Mouse (Mus musculus) intestine, embryonic 16.5 days (tissue): ENCODE data around the gene Myd88. TPM values are rescaled to one million over a fixed set of nuclear protein-coding genes. Genes with fewer than 3 reads are reported as not detected.

ENCODE experiments used
- ATAC-seq: fragments of 200-750 bp; cut with Nextera tagmentation; 2 replicates; pipeline ENCODE4 v1.8.0; 2017; ENCODE audit warnings: moderate TSS enrichment, moderate library complexity
- H3K27ac ChIP-seq: fragments of 300-500 bp; sonication (generic); 2 replicates; pipeline ENCODE4 v1.5.1; 2014; ENCODE audit warnings: mild to moderate bottlenecking, low read length
- H3K27me3 ChIP-seq: fragments of 300-500 bp; sonication (generic); replicated peaks from 2 replicates; pipeline ENCODE4 v1.6.1; 2014; ENCODE audit warnings: low read length, control low read depth, mixed read lengths; ENCODE audit not compliant: control insufficient read depth, insufficient read depth
- H3K36me3 ChIP-seq: fragments of 300-500 bp; sonication (generic); 2 replicates; pipeline ENCODE4 v1.6.1; 2014; ENCODE audit warnings: low read length, control low read depth; ENCODE audit not compliant: control insufficient read depth, insufficient read depth
- H3K4me1 ChIP-seq: fragments of 300-500 bp; sonication (generic); 2 replicates; pipeline ENCODE4 v1.6.1; 2014; ENCODE audit warnings: low read length, control low read depth, mixed read lengths; ENCODE audit not compliant: control insufficient read depth, insufficient read depth
- H3K4me2 ChIP-seq: fragments of 300-500 bp; sonication (generic); 2 replicates; pipeline ENCODE4 v1.6.1; 2014; ENCODE audit warnings: low read depth, low read length, control low read depth
- H3K4me3 ChIP-seq: fragments of 300-500 bp; sonication (generic); 2 replicates; pipeline ENCODE4 v1.5.1; 2014; ENCODE audit warnings: mild to moderate bottlenecking, low read length
- H3K9ac ChIP-seq: fragments of 300-500 bp; sonication (generic); 2 replicates; pipeline ENCODE4 v1.6.1; 2014; ENCODE audit warnings: low read depth, low read length
- H3K9me3 ChIP-seq: fragments of 300-500 bp; sonication (generic); 2 replicates; pipeline ENCODE4 v1.6.1; 2016; ENCODE audit warnings: low read length, control low read depth; ENCODE audit not compliant: control insufficient read depth
- WGBS: fragments of 180-500 bp; shearing (Covaris S2); extraction: QIAGEN DNeasy Blood & Tissue Kit; methylation state at CpG from one replicate; pipeline ENCODE4 v1.1.7; 2014; 5-methylcytosine and 5-hydroxymethylcytosine counted together
- polyA plus RNA-seq: library from polyadenylated mRNA; unstranded; fragments of >200 nt; fragmentation: Nextera tagmentation; extraction: Ambion mirVana; gene quantifications from 2 replicates; pipeline ENCODE4 v1.2.1, GENCODE M21; 2015

Myd88 gene
- polyA plus RNA-seq, 1 experiment from 2014 or later = 36.3 TPM

DNA sequence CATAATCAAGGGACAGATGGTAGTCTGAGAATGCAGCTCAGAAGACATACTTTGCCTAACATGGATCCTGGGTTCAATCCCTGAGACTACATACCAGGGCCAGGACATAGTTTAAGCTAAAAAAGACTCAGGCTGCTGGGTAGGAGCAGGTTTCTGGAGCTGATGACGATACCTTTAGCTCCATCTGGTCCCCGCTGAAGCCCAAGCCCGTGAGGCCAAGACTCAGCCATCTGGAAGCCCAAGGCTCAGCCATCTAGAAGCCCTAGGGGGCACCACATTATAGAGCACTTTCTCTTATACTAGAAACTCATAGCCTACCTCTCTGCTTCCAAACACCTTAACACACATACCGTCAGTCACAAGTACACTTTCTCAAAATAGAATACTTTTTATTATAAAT lies 5.6 kb downstream of the Myd88 start:
- WGBS = 83% methylated on average over 4 of the region's 4 CpGs
- no peak overlapping the region for H3K4me3 ChIP-seq

DNA sequence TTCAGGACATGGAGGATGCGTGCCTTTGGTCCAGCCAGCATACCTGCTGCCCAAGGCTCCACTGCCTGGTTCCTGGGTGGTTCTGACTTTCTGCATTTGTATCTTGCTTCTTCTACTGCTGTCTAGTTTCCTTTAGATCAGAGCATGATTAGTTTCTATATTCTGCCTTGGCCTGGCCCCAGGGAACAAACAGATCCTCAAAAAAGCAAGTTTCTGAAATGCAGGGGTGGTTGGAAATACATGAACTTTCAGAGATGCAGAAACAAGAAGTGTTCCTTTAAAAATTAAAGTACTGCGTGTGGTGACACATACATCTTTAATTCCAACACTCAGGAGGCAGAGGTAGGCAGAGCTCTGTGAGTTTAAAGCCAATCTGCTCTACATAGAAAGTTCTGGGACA lies 6.4 kb downstream of the Myd88 start:
- H3K36me3 ChIP-seq = peaks cover 8% of the 10 kb centered on the region
- WGBS = 81% methylated on average over 2 of the region's 2 CpGs
- no peaks in the 10 kb centered on the region for H3K27me3 ChIP-seq
- H3K27ac ChIP-seq = peak overlapping the region; percentile 31; the same call in 1 of the 2 replicates
- no peak overlapping the region for H3K4me3 ChIP-seq
- H3K4me1 ChIP-seq = peaks cover 15% of the 10 kb centered on the region
- ATAC-seq = no peak
- no peaks in the 10 kb centered on the region for H3K9me3 ChIP-seq
- no peak overlapping the region for H3K4me2 ChIP-seq
- no peak overlapping the region for H3K9ac ChIP-seq

More for the DNA sequence above, 5.6 kb downstream of the Myd88 start:
- Histone ChIP-seq H3K9me3 (no peaks in the 10 kb centered on the region), H3K9ac (no peak overlapping the region), H3K27ac (no peak overlapping the region), H3K36me3 (peaks cover 8% of the 10 kb centered on the region), H3K4me1 (peaks cover 15% of the 10 kb centered on the region), H3K4me2 (no peak overlapping the region), H3K27me3 (no peaks in the 10 kb centered on the region)
- no peak for ATAC-seq

DNA sequence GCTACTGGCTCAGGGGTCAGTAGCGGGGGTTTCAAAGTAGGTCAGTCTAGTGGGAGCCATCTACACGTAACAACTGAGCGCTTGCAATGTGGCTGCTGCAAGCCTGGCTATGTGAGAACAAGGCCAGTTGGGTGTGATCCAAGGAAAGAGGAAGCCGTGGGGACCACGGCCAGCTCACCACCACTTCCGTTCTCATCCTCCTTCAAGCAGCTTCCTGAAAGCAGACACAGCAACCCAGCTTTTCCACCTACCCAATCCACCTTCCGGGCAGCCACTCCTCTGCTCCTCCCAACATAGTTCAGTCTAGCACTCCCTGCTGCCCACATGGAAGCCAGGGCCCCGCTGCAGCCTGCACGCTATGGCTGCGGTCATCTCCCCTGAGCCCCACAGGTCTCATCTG lies 6.9 kb downstream of the Myd88 start:
- 54% methylated on average over 10 of the region's 10 CpGs for WGBS
- Histone ChIP-seq H3K9ac (no peak overlapping the region), H3K4me2 (no peak overlapping the region), H3K36me3 (peaks cover 8% of the 10 kb centered on the region), H3K4me1 (peaks cover 15% of the 10 kb centered on the region), H3K9me3 (no peaks in the 10 kb centered on the region), H3K27ac (peak overlapping the region; percentile 31), H3K4me3 (no peak overlapping the region), H3K27me3 (no peaks in the 10 kb centered on the region)
- ATAC-seq = peak; percentile 50; the same call in 1 of the 2 replicates

DNA sequence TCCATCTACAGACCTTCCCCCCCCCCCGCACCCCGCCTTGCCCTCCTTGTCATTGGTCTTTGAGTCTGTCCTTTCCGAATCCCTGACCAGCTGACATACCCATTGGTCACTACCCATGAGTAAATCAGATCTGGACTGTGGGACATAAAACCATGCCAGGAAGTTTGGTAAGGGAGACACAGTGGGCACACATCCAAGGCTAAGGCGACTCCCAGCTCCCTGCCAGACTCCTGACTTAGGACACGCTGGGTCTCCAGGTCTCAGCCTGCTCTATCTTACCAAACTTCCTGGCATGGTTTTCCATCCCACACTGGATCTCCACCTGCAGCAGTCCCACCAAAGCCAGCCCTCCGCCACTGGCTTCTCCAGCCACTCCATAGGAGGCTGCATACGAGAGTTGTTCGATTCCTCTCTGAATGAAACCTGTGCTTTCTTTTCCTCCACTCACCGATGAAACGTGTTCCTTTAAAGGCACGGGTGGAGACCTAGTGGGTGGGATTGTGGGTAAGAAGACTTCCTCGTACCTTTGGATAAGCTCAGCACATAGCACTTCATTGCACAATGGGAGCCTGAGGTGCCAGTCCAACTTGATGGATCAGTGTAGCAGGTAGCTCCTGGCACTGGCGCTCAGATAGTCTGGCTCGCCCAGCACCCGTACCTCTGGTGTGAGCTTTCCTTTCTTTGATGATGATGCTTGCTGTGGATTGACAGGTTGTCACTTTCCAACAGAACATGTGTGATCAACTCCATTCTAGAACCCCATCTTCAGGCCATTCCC lies 10.8 kb downstream of the Myd88 start:
- WGBS = 89% methylated on average over 15 of the region's 15 CpGs
- H3K4me1 ChIP-seq = peaks cover 8% of the 10 kb centered on the region
- no peak overlapping the region for H3K4me3 ChIP-seq
- H3K27me3 ChIP-seq = no peaks in the 10 kb centered on the region
- no peaks in the 10 kb centered on the region for H3K36me3 ChIP-seq
- no peak overlapping the region for H3K4me2 ChIP-seq
- H3K27ac ChIP-seq = no peak overlapping the region
- ATAC-seq = no peak
- no peaks in the 10 kb centered on the region for H3K9me3 ChIP-seq
- H3K9ac ChIP-seq = no peak overlapping the region

DNA sequence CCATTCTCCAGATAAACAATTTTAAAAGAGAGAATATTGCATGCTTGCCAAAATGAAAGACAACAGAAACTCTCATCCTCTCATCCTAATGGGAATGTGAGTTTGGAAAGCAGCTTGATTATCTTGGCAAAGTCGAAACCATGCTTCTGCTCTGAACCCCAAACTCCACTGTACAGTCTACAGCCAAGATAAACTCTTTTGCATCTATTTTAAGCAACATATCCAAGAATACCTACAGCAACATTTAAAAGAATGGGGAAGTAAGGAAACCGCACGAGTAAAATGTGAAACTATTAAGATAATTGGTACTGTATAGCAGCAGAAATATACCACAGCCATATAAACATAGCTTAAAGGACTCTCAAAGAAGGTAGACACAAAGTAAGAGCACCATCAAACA lies 12.7 kb downstream of the Myd88 start:
- H3K4me1 ChIP-seq = no peaks in the 10 kb centered on the region
- no peaks in the 10 kb centered on the region for H3K27me3 ChIP-seq
- no peaks in the 10 kb centered on the region for H3K36me3 ChIP-seq
- 86% methylated on average over 3 of the region's 3 CpGs for WGBS
- H3K27ac ChIP-seq = no peak overlapping the region
- H3K9ac ChIP-seq = no peak overlapping the region
- no peak for ATAC-seq
- no peak overlapping the region for H3K4me2 ChIP-seq
- no peaks in the 10 kb centered on the region for H3K9me3 ChIP-seq
- no peak overlapping the region for H3K4me3 ChIP-seq

DNA sequence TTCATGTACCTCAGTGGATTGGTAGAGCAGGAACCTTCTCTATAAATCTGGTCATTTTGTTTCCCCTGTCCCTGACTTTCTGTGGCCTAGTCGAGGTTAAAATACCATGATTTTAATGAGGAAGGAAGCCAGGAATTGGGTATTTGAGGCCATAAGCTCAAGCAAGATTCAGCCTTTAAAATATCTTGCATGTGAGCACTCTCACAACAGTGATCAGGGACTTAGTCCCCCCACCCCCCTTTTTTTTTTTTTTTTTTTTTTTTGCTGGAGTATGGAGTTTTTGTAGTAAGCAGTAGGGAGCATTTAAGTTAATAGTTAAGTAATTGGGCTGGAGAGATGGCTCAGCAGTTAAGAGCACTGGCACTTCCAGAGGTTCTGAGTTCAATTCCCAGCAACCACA lies 17.1 kb downstream of the Myd88 start:
- no peak overlapping the region for H3K4me2 ChIP-seq
- H3K4me3 ChIP-seq = no peak overlapping the region
- 67% methylated on average over 1 of the region's 1 CpGs for WGBS
- H3K9ac ChIP-seq = no peak overlapping the region
- H3K27me3 ChIP-seq = no peaks in the 10 kb centered on the region
- no peak overlapping the region for H3K27ac ChIP-seq
- H3K36me3 ChIP-seq = no peaks in the 10 kb centered on the region
- H3K4me1 ChIP-seq = peaks cover 7% of the 10 kb centered on the region; the same call in 1 of the 2 replicates
- no peaks in the 10 kb centered on the region for H3K9me3 ChIP-seq
- no peak for ATAC-seq

DNA sequence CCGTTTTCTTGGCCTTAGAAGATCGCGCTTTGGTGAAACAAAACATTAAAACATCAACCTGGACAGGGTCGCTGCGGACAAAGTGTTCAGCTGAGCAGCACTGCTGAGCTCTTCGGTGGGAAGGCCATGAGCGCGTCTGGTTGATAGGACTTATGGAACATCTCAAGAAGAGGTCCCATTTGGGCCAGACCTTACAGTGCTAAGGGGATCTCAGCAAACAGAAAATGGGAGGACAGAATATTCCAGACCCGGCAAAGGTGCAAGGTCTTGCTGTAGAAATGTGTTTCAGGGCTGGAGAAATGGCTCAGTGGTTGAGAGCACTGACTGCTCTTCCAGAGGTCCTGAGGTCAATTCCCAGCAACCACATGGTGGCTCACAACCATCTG lies 18.0 kb downstream of the Myd88 start:
- Histone ChIP-seq H3K4me2 (peak overlapping the region; percentile 67), H3K9me3 (no peaks in the 10 kb centered on the region), H3K27me3 (no peaks in the 10 kb centered on the region), H3K9ac (peak overlapping the region; percentile 70), H3K27ac (peak overlapping the region; percentile 88), H3K4me3 (peak overlapping the region; percentile 90), H3K4me1 (peaks cover 7% of the 10 kb centered on the region; the same call in 1 of the 2 replicates), H3K36me3 (no peaks in the 10 kb centered on the region)
- WGBS = 4% methylated on average over 9 of the region's 9 CpGs
- ATAC-seq = peak; percentile 5

DNA sequence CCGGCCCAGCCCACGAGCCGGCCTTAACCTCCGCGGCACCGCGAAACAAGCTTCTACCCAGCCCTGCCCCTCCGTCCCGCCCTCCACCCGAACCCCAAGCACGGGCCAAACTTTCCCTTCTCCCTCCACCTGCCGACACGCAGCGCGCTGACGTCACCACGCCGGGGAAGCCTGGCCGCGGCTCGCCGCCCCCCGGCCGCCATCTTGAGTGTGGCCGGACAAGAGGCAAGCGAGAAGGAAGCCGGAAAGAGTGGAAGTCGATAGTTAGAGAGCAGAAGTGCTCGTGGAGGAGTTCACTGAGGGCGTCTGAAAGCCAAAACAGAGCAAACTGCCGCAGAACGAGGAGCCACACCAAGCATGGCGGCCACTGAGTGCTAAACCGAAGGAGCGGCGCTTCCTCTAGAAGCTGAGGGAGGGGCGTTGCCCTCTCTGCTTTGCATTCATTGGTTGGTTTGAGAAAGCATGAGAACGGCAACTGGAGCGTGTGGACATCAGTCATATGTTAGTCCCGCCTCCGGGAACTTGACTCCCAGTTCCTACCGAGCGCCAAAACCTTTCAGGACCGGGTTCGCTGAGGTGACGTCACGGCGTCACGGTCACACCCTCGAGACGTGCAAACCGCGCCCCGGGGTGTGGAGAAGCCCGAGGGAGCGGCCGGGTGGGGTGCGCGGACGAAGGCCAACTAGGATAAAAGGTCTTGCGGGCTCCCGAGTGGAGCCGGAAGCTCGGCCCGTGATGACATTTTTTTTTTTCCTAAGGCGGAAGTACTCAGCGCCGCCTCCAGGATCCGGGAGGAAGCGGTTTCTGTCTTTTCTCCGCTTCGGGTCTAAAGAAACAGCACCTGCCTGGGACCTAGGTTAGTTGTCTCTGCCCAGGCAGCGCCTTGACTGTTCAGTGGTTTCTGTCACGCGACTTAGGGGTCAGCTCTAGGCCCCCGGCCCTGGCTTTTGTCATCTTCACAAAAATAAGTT lies 18.6 kb downstream of the Myd88 start, which contains the start of gene Oxsr1:
TSS of gene Oxsr1 (minus strand) at position 139 of the 971 bp plus-strand sequence.
- peak; percentile 98 for ATAC-seq
- Histone ChIP-seq H3K36me3 (no peaks in the 10 kb centered on the region), H3K27ac (peak within 1 kb of the TSS; percentile 88), H3K4me1 (peaks cover 7% of the 10 kb centered on the region; the same call in 1 of the 2 replicates), H3K27me3 (no peaks in the 10 kb centered on the region), H3K9me3 (no peaks in the 10 kb centered on the region), H3K9ac (peak within 1 kb of the TSS; percentile 91), H3K4me2 (peak within 1 kb of the TSS; percentile 95), H3K4me3 (peak within 1 kb of the TSS; percentile 90)
- under 1% methylated on average over 76 of the region's 76 CpGs for WGBS
